Mouse (Mus musculus) frontal cortex, postnatal 14 days (tissue): ENCODE results near the gene Efemp2.
"Not testable (repeated sequence)": the region's sequence is repeated elsewhere in the genome, so short reads cannot be mapped to it uniquely, and the experiment has no call there.

Experiments used
- DNase-seq, 2 experiments: peaks; one replicate each; pipeline ENCODE4 v3.0.0; 2022; ENCODE audit warnings: low spot score in 2 of 2

Efemp2 gene

GRCm38 (mm10) chr19:5477004-5477667, 3.4 kb downstream of the Efemp2 start:
- DNase-seq, result no peak

GRCm38 (mm10) chr19:5477668-5478300, 4.0 kb downstream of the Efemp2 start:
- DNase-seq, result no peak

GRCm38 (mm10) chr19:5480016-5480415, 6.3 kb downstream of the Efemp2 start:
- no peak for DNase-seq

GRCm38 (mm10) chr19:5481398-5481797, 7.6 kb downstream of the Efemp2 start:
- no peak for DNase-seq

GRCm38 (mm10) chr19:5483386-5484359, 9.9 kb downstream of the Efemp2 start:
- DNase-seq, result no peak

- DNase-seq, result no peak
These were observed 10.7 kb downstream of the Efemp2 start for GRCm38 (mm10) chr19:5484496-5484895.

GRCm38 (mm10) chr19:5485371-5485770, 11.6 kb downstream of the Efemp2 start:
- DNase-seq, result no peak

- no peak for DNase-seq
These were observed 12.1 kb downstream of the Efemp2 start for GRCm38 (mm10) chr19:5485821-5486220.

- no peak for DNase-seq
These were observed 12.5 kb downstream of the Efemp2 start for GRCm38 (mm10) chr19:5486286-5486685.

- no peak for DNase-seq
These were observed 13.0 kb downstream of the Efemp2 start for GRCm38 (mm10) chr19:5486771-5487170.

- DNase-seq, result peak; percentile 91
These were observed 14.2 kb downstream of the Efemp2 start, which contains the start of gene Mus81 for GRCm38 (mm10) chr19:5487768-5488550. Mus81 (minus strand) TSS chr19:5488402.

- DNase-seq, result peak; percentile 97 to 98
These were observed 15.3 kb downstream of the Efemp2 start for GRCm38 (mm10) chr19:5488878-5489571.

GRCm38 (mm10) chr19:5489721-5490120, 16.0 kb downstream of the Efemp2 start:
- not testable (repeated sequence) for DNase-seq

- peak; percentile 92 to 93 for DNase-seq
These were observed 16.7 kb downstream of the Efemp2 start, which contains the start of gene Cfl1 for GRCm38 (mm10) chr19:5490313-5490897. Cfl1 (plus strand) TSS chr19:5490455.

- DNase-seq, result peak; percentile 71 to 74
These were observed 17.3 kb downstream of the Efemp2 start for GRCm38 (mm10) chr19:5490898-5491708.

GRCm38 (mm10) chr19:5492641-5493040, 18.9 kb downstream of the Efemp2 start:
- no peak for DNase-seq

- DNase-seq, result not testable (repeated sequence)
These were observed 19.6 kb downstream of the Efemp2 start for GRCm38 (mm10) chr19:5493301-5493721.

- no peak for DNase-seq
These were observed 20.6 kb downstream of the Efemp2 start for GRCm38 (mm10) chr19:5494314-5494713.

GRCm38 (mm10) chr19:5495353-5496051, 21.7 kb downstream of the Efemp2 start:
- DNase-seq, result no peak
